Mouse (Mus musculus): ENCODE measurements at regions not wholly inside any gene's neighbourhood (a gene's known extent, or its start where the extent isn't known, plus 50 kb on each side); places are given as distances from the start of the nearest gene placed in this dataset.

DNA sequence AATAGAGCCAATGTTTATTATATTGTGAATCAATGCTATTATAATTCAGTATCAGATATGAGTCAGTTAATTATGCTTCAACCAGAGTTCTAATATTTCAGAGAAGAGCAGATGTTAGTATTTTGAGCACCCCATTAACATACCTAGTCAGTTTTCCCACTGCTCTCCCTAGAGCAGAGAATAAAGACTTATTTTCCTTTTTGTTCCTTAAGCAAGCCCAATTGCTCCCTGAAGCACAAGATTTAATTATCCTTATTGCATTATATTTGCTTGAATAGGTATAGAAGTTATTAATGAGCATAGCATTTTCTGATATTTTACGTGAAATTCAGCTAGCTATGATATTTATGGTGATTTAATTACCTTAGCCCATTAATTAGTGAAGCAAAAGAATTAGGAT is 927.8 kb upstream of the Fbxo33 start:
- 73% methylated on average over 1 of the region's 1 CpGs for WGBS
- Histone ChIP-seq H3K4me1 (ENCODE audit: control insufficient read depth, insufficient read depth, low read length) (no peaks in the 10 kb centered on the region), H3K9ac (ENCODE audit: low read depth, low read length) (no peak overlapping the region), H3K4me2 (ENCODE audit: low read depth, low read length) (no peak overlapping the region), H3K27ac (replicated peaks; ENCODE audit: low read depth, low read length) (no peak overlapping the region), H3K4me3 (ENCODE audit: low read depth, low read length) (no peak overlapping the region), H3K27me3 (replicated peaks; ENCODE audit: control insufficient read depth, insufficient read depth, low read length) (no peaks in the 10 kb centered on the region), H3K9me3 (ENCODE audit: control insufficient read depth, low read length) (no peaks in the 10 kb centered on the region), H3K36me3 (ENCODE audit: control insufficient read depth, insufficient read depth, low read length) (no peaks in the 10 kb centered on the region)
- DNase-seq (ENCODE audit: low spot score) = no peak
- no peak for ATAC-seq (ENCODE audit: low read depth)

All from embryonic facial prominence, embryonic 14.5 days (tissue).